Mouse (Mus musculus): ENCODE measurements around the gene A530032D15Rik.
"Not testable (repeated sequence)": the region's sequence is repeated elsewhere in the genome, so short reads cannot be mapped to it uniquely, and the experiment has no call there.

A530032D15Rik gene

GRCm38 (mm10) chr1:85109753-85110152 lies at the start of gene A530032D15Rik:
Gene A530032D15Rik (minus strand): TSS chr1:85109853.
- in situ Hi-C loops (cut with MboI, MseI), result loop anchor here (5.0 to 25.0 kb wide), 3 partner anchors 153 to 653 kb away; partner anchors contain the start of gene Sp110

DNA sequence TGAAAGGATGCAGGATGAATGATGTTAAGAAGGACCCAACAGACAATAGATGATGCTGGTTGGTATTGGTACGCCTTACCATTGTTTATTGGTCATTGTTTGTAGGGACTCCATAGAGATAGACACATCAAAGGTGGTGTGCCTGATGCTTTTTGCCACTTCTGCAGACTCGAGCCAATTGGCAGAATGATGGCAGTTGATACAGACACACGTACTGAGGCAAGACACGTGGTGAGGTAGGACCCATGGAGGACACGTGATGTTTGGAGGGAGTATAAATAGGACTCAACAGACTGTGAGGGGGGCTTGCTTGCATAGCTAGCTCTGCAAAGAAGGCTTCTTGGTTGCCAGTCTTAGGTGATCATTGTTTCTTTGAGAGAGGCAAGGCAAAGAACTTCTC lies 45.5 kb upstream of the A530032D15Rik start:
- in situ Hi-C loops (cut with MboI, MseI), result not testable (repeated sequence)

GRCm38 (mm10) chr1:85133671-85134070 lies 24.0 kb upstream of the A530032D15Rik start:
- in situ Hi-C loops (cut with MboI, MseI), result loop anchor here (5.0 kb wide), 1 partner anchor 334 kb away; no protein-coding TSS in a partner anchor

- in situ Hi-C loops (cut with MboI, MseI), result loop anchor here (25.0 kb wide), 1 partner anchor 640 kb away; no protein-coding TSS in a partner anchor
Observed at GRCm38 (mm10) chr1:85121841-85122240, 12.2 kb upstream of the A530032D15Rik start.

DNA sequence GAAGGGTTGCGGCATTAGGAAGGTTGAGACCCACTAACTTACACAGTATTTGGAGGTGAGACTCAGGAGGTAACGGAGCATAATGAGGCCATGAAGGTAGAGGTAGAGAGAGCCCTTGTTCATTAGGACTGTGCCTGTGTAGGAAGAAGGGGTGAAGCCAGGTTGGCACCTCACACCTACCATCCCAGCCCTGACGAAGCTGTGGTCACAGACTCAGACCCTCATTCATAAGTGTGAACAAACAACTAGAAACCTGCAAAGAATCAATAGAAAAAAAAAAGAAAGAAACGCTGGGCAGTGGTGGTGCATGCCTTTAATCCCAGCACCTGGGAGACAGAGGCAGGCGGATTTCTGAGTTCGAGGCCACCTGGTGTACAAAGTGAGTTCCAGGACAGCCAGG lies 8.7 kb upstream of the A530032D15Rik start:
- in situ Hi-C loops (cut with MboI, MseI), result loop anchor here (5.0 to 25.0 kb wide), 3 partner anchors 126 to 644 kb away; no protein-coding TSS in a partner anchor

DNA sequence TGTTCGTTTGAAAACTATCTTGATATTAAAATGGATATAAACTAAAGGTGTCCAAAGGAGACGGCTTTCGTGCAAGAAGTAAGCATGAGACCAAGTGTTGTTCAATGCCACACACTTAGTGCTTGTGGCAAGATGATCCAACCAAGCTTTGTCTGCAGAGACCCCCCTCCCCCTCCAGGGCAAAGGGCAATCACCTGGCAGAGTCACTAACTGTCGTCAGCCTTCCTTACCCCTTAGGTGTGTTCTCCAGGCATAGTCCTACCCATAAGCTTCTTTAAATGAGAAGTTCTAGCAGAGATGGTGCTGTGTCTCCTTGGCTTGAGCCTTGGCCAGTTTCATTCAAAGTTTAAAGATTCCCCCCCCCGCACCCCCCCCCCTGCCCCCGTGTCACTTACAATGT lies 7.9 kb upstream of the A530032D15Rik start:
- in situ Hi-C loops (cut with MboI, MseI), result loop anchor here (5.0 to 25.0 kb wide), 3 partner anchors 125 to 645 kb away; no protein-coding TSS in a partner anchor

DNA sequence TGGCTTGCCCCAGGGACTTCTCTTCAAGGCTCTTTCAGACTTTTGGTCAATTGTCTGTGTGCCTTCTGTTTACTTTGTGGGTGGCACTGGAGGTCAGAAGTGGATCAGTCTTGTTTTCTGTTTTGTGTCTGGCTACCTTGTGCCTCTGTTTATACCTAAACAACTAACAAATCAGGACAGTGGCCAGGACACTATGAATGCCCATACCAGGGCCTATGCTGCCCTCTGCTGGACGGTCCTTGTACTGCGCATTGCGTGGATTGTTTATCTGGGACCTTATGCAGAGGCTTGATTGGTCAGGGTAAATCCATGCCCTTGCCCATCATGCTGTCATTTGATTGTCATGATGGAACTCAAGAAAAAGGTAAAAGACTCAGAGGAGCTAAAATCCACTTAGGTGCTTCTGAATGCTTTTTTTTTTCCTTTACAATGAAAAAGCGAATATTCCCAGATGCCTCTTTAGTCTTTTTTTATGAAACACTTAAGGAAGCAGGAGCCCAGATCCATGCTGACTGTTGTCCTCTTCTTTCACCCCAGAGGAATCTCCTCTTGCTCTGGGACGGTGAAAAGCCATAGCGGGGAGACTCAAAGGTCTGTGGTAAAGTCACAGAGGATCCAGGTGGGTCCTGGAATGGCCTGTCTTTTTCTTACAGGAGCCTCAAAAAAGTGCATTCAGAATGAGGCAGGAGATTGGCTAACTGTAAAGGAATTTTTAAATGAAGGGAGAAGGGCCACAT lies 5.2 kb upstream of the A530032D15Rik start:
- in situ Hi-C loops (cut with MboI, MseI), result loop anchor here (5.0 to 25.0 kb wide), 5 partner anchors 123 to 647 kb away; partner anchors contain the start of gene Sp110

DNA sequence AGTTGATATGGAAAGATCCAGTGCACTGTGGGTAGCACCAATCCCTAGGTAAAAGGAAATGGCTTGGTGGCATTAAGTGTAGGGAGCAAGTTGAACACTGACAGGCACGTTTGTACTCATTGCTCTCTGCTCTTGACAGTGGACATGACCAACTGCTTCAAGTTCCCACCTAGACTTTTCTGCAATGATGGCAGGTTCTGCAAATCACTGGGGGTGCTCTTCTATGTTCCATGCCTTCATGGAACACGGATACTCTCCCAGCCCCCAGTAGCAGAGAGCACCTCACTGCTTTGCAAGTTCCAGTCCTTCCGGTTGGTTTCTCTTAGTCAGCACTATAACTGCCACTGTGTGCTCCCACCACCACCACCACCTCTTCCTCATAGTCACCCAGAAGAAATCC lies 4.4 kb upstream of the A530032D15Rik start:
- in situ Hi-C loops (cut with MboI, MseI), result loop anchor here (5.0 to 25.0 kb wide), 3 partner anchors 148 to 648 kb away; partner anchors contain the start of gene Sp110

- in situ Hi-C loops (cut with MboI, MseI), result loop anchor here (5.0 to 25.0 kb wide), 3 partner anchors 149 to 649 kb away; partner anchors contain the start of gene Sp110
Observed at GRCm38 (mm10) chr1:85112889-85113288, 3.2 kb upstream of the A530032D15Rik start.

- in situ Hi-C loops (cut with MboI, MseI), result loop anchor here (5.0 to 25.0 kb wide), 3 partner anchors 150 to 650 kb away; partner anchors contain the start of gene Sp110
Observed at GRCm38 (mm10) chr1:85112266-85112665, 2.6 kb upstream of the A530032D15Rik start.

DNA sequence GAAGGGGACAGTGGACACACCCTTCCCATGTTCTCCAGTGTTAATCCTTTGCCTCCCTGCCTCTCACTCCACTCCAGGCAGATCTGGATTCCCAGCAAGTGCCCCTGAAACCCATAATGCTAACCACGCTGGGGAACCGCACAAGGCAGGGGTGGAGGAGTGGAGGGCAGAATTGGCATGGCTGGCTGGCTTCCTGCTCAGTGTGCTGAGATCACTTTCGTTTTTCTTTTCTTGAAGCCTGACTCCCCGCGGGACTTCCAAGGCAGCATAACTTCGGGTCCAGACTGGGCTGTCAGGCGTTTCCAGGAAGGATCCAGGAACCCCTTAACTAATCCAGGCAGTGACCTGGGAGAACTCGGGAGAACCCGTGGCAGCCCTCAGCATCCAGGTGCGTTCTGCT lies 1.9 kb upstream of the A530032D15Rik start:
- in situ Hi-C loops (cut with MboI, MseI), result loop anchor here (5.0 to 25.0 kb wide), 3 partner anchors 151 to 651 kb away; partner anchors contain the start of gene Sp110

DNA sequence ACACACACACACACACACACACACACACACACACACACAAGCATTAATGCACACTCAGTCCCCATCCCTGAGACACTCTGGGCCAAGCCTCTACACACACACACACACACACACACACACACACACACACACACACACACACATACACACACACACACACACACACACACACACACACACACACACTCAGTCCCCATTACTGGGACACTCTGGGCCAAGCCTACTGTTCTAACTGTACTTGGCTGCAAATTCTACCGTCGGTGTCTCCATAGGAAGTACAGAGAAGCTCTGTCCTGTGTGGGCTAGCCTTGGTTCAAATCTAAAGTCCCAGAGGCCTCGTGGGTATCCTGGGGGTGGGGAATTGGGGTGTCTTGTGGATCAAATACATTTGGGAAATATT lies 1.2 kb upstream of the A530032D15Rik start:
- in situ Hi-C loops (cut with MboI, MseI), result loop anchor here (5.0 to 25.0 kb wide), 3 partner anchors 151 to 651 kb away; partner anchors contain the start of gene Sp110

DNA sequence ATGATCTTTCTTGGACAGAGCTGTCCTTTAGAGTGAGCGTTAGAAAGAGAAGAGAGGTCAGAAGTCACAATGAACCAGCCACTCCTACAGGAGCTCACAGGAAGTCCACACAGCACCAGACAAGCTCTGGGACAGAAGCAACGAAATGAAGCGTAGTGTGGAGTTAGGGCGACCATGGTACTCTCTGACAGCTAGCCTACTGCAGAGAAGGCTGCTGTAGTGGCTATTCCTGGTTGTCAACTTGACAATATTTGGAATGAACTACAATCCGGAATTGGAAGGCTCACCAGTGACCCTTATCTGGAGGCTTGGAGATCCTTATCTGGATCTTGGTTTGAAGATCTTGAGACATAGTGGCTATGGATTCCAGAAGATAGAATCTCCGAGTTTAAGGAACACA lies 3.6 kb downstream of the A530032D15Rik start:
- in situ Hi-C loops (cut with MboI, MseI), result loop anchor here (25.0 kb wide), 1 partner anchor 656 kb away; no protein-coding TSS in a partner anchor

DNA sequence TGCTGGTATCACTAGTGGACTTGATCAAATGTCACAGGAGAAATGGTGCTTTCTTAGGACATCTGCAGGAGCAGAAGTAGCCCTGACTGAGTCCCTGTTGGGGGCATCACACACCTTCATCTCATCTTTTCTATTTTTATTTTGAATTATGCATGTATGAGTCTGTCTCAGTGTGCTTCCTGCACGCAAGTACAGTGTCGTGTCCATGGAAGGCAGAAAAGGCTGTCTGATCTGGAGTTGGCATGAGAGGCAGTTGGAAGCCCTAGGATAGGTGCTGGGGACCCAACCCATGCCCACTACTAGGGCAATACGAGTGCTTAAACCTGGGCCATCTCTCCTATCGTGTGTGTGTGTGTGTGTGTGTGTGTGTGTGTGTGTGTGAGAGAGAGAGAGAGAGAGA lies 4.3 kb downstream of the A530032D15Rik start:
- in situ Hi-C loops (cut with MboI, MseI), result loop anchor here (25.0 kb wide), 1 partner anchor 657 kb away; no protein-coding TSS in a partner anchor

- in situ Hi-C loops (cut with MboI, MseI), result loop anchor here (25.0 kb wide), 1 partner anchor 661 kb away; no protein-coding TSS in a partner anchor
Observed at GRCm38 (mm10) chr1:85101754-85102153, 7.9 kb downstream of the A530032D15Rik start.

DNA sequence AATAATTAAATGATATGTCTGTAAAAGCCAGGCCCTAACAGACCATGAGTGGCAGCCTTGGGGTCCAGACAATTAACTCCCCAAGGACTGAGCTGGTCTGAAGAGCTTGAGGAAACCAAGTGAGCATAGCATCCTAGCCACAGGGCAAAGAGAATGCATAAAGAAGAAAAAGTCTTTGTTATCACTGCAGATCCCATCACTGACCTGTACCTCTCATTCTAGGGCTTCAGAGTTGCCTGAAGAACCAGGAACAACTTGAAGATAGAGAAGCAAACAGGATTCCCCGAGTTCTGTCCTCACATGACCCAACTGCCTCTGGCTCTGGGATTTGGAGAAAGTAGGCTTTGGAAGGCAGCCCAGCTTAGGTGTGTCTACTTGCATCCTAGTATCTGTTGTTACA lies 9.8 kb downstream of the A530032D15Rik start, which contains the start of gene Gm10553:
Gene Gm10553 (plus strand): TSS at position 301 of the 400 bp plus-strand sequence.
- in situ Hi-C loops (cut with MboI, MseI), result loop anchor here (25.0 kb wide), 1 partner anchor 662 kb away; no protein-coding TSS in a partner anchor

- in situ Hi-C loops (cut with MboI, MseI), result not testable (repeated sequence)
Observed at GRCm38 (mm10) chr1:85099081-85099480, 10.6 kb downstream of the A530032D15Rik start.

DNA sequence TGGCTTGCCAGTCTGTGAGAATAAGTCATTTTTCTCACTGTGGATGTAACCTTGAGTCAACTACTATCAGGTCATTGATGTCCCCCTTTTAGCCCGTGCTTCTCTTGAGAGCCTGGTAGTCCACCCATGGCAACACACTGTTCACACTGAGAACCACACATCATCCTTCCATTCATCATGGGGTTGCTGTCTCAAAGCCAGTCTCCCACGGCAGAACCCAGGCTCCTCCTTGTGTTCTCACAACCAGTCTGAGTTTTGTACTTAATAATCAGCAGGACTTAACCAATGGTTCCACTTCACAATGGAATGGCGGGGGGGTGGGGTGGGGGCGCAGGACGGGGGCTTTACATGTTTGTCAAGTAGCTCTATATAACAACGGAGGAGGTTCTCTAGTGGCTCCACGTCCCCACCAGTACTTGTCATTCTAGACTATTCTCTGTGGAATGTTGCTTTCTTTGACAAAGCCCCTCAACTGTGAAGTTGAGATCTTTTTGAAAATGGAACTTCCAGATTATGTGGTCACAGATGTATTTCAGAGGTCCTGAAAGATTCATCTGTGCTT lies 16.6 kb downstream of the A530032D15Rik start:
- in situ Hi-C loops (cut with MboI, MseI), result not testable (repeated sequence)

DNA sequence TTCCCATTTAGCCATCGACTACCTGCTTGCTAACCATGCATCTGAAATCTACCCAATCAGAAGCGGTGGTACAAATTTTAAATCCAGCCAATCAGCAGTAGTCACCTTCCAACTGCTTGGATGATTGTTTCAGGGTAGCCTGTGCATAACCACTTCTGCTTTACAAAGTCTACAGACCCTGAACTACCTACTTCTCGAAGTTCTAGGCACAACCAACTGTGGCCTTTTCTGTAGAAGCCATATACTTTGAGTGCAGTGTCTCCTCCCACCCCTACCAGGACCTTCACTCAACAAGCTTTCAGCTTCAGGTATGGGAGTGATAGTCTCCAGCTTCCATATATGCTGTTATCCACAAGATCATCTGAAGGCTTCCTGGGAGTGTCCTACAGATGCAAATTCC lies 17.5 kb downstream of the A530032D15Rik start:
- in situ Hi-C loops (cut with MboI, MseI), result not testable (repeated sequence)

- in situ Hi-C loops (cut with MboI, MseI), result not testable (repeated sequence)
Observed at GRCm38 (mm10) chr1:85086211-85086610, 23.4 kb downstream of the A530032D15Rik start.

DNA sequence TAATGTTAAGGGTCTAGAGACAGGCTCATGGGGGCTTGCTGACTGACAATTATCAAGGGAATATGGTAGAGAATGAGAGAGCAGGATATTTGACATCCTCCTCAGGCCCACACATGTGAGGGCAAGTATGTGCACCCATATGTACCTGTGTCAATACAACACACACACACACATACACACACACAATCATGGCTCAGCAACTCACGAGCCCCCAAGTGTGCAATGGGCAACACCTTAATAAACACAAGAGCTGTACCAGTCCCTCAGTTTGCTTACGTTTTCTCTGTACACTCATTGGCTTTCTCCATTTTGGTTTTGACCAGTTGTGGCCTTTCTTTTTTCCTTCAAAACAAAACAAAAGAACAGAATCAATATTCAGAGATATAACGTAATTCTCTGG lies 24.9 kb downstream of the A530032D15Rik start:
- in situ Hi-C loops (cut with MboI, MseI), result not testable (repeated sequence)

GRCm38 (mm10) chr1:85073099-85073498 lies 36.6 kb downstream of the A530032D15Rik start:
- in situ Hi-C loops (cut with MboI, MseI), result loop anchor here (5.0 kb wide), 2 partner anchors 114 to 434 kb away; no protein-coding TSS in a partner anchor
